Mouse (Mus musculus) left cerebral cortex, adult 11 months (tissue): ENCODE results near the gene Slc39a11.

Experiments
- DNase-seq: peaks from one replicate; pipeline ENCODE4 v3.0.0; 2022; ENCODE audit warnings: low spot score

Slc39a11 gene

GRCm38 (mm10) chr11:113631862-113632261 lies 18.0 kb downstream of the Slc39a11 start:
- DNase-seq, result no peak

- DNase-seq, result no peak
Measured at GRCm38 (mm10) chr11:113631302-113631701, 18.6 kb downstream of the Slc39a11 start.

GRCm38 (mm10) chr11:113630642-113631041 lies 19.2 kb downstream of the Slc39a11 start:
- DNase-seq, result no peak

- no peak for DNase-seq
Measured at GRCm38 (mm10) chr11:113627785-113628184, 22.1 kb downstream of the Slc39a11 start.

GRCm38 (mm10) chr11:113625437-113625836 lies 24.4 kb downstream of the Slc39a11 start:
- no peak for DNase-seq

- DNase-seq, result no peak
Measured at GRCm38 (mm10) chr11:113622028-113622427, 27.9 kb downstream of the Slc39a11 start.

- DNase-seq, result no peak
Measured at GRCm38 (mm10) chr11:113621001-113621400, 28.9 kb downstream of the Slc39a11 start.

GRCm38 (mm10) chr11:113619420-113620080 lies 30.3 kb downstream of the Slc39a11 start:
- no peak for DNase-seq

- no peak for DNase-seq
Measured at GRCm38 (mm10) chr11:113618672-113619419, 31.0 kb downstream of the Slc39a11 start, which contains the start of gene Sstr2. TSS of gene Sstr2 (plus strand) at chr11:113619342.

GRCm38 (mm10) chr11:113618303-113618671 lies 31.6 kb downstream of the Slc39a11 start:
- no peak for DNase-seq

- no peak for DNase-seq
Measured at GRCm38 (mm10) chr11:113617132-113617911, 32.6 kb downstream of the Slc39a11 start.

GRCm38 (mm10) chr11:113614476-113614875 lies 35.4 kb downstream of the Slc39a11 start:
- no peak for DNase-seq

- DNase-seq, result no peak
Measured at GRCm38 (mm10) chr11:113611664-113612611, 37.9 kb downstream of the Slc39a11 start.

- DNase-seq, result no peak
Measured at GRCm38 (mm10) chr11:113611112-113611646, 38.7 kb downstream of the Slc39a11 start.

GRCm38 (mm10) chr11:113610266-113610665 lies 39.6 kb downstream of the Slc39a11 start:
- DNase-seq, result no peak

- no peak for DNase-seq
Measured at GRCm38 (mm10) chr11:113609581-113609980, 40.3 kb downstream of the Slc39a11 start.

- DNase-seq, result no peak
Measured at GRCm38 (mm10) chr11:113607556-113607955, 42.3 kb downstream of the Slc39a11 start.

GRCm38 (mm10) chr11:113601616-113602343 lies 48.1 kb downstream of the Slc39a11 start:
- no peak for DNase-seq

GRCm38 (mm10) chr11:113600526-113601245 lies 49.2 kb downstream of the Slc39a11 start:
- DNase-seq, result no peak

- no peak for DNase-seq
Measured at GRCm38 (mm10) chr11:113597632-113598031, 52.2 kb downstream of the Slc39a11 start.
